Mouse (Mus musculus): ENCODE data around the gene Ift22. TPM values are rescaled to one million over a fixed set of nuclear protein-coding genes. Genes with fewer than 3 reads are reported as not detected.
"Not testable (repeated sequence)": the region's sequence is repeated elsewhere in the genome, so short reads cannot be mapped to it uniquely, and the experiment has no call there.

Gene Ift22
- total RNA-seq, 2 experiments from 2014 or later: 1.5 to 12.1 TPM

GRCm38 (mm10) chr5:136904621-136905020, 3.3 kb upstream of the Ift22 start:
- ATAC-seq (replicated peaks; ENCODE audit: low FRiP score, low TSS enrichment, poor library complexity, severe bottlenecking): no peak

DNA sequence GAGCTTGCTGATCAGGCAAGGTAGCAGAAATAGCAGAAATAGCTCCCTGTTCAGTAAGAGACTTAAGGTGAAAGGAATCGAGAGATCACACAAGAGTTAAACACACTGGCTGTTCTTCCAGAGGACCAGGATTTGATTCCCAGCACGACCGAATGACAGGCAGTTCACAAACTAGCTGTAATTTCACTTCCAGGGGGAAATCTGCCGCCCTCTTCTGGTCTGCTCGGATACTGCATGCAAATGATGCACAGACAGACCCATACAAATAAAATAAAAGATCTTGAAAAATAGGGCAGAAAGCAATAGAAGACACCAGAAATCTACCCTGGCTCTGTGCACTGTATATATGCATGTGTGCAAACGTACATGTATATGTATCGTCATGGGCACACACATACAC, 2.3 kb upstream of the Ift22 start:
- ATAC-seq (replicated peaks; ENCODE audit: low FRiP score, low TSS enrichment, poor library complexity, severe bottlenecking): no peak

DNA sequence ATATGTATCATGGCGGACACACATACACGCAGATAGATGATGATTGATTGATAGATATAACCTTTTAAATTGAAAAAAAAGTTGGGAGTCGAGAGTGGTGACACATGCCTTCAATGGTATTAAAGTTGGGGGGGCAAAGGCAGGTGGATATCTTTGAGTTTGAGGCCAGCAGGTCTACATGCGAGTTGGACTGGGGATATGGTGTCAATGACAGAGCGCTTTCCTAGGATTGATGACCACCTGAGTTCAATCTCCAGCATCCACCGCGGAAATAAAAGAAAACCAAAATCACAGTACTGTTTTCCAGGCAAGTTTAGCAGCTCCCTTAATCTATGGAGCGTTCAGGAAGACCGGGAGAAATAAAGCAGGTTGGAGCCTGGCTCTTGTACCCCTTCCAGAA, 363 bp upstream of the Ift22 start:
- ATAC-seq (replicated peaks; ENCODE audit: low FRiP score, low TSS enrichment, poor library complexity, severe bottlenecking): no peak

DNA sequence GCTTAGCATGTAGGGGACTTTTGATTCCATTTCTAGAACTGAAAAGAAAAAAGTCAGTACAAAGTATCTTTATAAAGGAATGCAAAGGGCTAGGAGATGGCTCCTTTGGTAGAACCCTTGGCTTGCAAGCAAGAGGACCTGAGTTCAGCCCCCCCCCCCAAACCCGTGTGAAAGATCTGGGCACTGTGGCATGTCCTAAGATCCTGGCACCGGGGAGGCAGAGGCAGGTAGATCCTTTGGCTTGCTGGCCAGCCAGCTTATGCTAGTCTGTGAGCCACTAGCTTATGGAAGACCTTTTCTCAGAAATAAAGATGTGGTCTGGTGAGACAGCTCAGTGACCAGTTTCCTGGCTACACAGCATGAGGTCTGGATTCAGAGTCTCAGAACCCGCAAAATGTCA, 6.2 kb downstream of the Ift22 start:
- ATAC-seq (replicated peaks; ENCODE audit: low FRiP score, low TSS enrichment, poor library complexity, severe bottlenecking): no peak

DNA sequence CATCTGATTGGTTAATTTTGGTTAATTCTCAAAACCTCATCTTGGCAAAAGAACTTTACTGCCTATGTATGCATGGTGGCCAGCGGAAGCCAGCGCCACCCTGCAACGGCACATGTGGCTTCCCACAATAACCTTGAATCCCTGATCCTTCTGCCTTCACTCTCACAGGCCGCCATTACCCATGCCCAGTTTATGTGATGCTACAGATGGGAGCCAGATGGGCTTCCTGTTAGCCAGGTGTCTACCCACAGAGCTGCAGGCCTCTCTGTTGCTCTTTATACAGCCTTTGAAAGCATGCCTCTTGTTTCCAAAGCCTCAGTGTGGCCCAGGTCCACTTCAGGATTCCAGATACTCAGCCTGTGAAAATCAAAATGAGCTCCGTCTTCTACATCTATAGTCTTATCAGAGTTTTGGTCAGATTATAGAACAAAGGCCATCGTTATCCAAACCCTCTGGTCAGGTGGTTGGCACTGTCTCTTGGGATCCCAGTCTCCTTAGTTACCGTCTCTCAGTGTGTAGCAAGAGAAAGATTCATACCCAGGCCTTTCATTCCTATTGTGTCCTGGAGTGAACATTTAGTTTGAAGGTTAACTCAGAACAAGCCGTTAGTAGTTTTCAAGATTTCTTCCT, 9.8 kb downstream of the Ift22 start:
- ATAC-seq (replicated peaks; ENCODE audit: low FRiP score, low TSS enrichment, poor library complexity, severe bottlenecking): no peak

GRCm38 (mm10) chr5:136918655-136919472, 10.9 kb downstream of the Ift22 start:
- ATAC-seq (replicated peaks; ENCODE audit: low FRiP score, low TSS enrichment, poor library complexity, severe bottlenecking): peak; percentile 96

DNA sequence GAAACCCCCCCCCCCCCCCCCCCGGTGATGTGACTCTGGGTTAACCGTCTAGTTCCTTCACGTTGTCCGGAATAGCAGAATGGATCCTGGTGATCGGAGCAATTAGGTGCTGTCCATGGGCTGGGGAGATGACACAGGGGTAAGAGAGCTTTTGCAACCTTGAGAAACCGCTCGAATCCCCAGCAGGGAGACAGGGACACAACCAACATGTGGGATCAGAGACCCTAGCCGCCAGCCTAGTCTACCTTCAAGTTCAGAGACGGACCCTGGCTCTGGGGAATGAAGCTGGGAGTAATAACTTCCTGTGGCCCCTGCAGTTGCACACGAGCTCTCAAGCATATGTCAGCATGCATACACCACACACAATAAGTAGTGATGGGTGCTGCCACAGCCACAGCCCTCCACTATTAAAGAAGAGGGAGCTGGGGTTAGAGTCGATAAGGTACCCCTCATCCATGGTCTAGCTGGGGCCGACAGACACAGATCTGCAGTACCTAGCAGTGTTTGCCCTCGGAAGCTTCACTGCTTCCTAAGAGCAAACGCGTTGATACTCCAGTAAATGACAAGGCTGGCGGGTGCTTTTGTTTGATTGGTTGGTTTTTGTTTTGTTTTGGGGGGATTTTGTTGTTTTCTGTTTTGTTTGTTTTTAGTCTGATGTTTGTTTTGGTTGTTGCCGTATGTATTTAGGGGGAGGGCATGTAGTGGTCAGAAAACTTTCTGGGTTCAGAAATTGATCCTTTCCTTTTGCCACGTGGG, 11.8 kb downstream of the Ift22 start:
- ATAC-seq (replicated peaks; ENCODE audit: low FRiP score, low TSS enrichment, poor library complexity, severe bottlenecking): 0 out of 2 replicates have a peak, but pooled peaks have one; percentile 41

DNA sequence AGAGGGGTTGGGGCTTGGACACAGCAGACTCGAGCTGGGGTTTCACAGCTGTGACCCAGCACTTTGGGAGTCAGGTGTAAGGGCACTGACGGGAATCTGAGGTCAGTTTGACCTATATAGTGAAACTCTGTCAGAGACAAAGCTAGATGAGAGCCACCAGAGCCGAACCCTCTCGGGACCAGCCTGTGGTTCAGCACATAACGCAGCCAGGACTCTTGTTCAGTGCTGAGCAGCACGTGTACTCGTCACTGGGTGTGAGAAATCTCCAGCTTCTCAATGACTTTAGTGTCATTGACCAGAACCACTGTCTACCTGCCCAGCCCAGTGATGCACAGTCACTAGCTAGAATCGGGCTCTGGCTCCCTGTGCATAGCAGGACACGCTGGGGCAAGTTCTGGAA, 14.9 kb downstream of the Ift22 start:
- no peak for ATAC-seq (replicated peaks; ENCODE audit: low FRiP score, low TSS enrichment, poor library complexity, severe bottlenecking)

DNA sequence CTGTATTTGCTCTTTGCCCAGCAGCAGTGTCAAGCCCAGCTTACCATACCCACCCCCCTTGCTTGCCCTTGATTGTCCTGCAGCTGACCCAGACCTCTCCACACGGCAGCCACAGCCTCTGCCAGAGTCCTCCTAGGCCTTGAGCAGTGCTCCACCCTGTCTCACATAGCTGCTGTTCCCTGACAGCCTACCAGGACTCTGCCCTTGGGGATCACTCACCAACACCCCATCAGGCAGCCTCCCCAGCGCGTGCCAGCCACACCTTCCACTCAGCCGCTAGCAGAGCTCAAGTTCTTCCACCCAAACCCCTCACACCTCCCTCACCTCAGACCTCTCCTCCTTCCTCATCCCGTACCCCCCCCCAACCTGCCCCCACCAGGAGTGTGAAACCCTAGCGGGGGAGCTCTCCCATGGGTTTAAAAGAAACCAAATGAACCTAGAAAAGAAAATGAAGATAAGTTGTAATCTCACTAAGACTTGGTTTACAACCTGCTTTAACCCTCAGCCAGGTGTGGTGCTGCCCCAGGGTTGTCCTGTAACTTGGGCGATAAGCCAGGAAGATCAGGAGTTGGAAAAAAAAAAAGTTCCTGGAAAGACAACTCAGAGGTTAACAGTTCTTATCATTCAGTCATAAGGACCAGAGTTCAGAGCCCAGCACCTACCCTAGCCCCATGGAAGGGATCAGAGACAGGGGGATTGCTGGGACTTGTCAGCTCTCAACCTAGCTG, 16.0 kb downstream of the Ift22 start:
- no peak for ATAC-seq (replicated peaks; ENCODE audit: low FRiP score, low TSS enrichment, poor library complexity, severe bottlenecking)

GRCm38 (mm10) chr5:136929073-136929472, 21.1 kb downstream of the Ift22 start:
- ATAC-seq (replicated peaks; ENCODE audit: low FRiP score, low TSS enrichment, poor library complexity, severe bottlenecking): peak; percentile 85

- ATAC-seq (replicated peaks; ENCODE audit: low FRiP score, low TSS enrichment, poor library complexity, severe bottlenecking): no peak
Observed at GRCm38 (mm10) chr5:136931896-136932295, 23.9 kb downstream of the Ift22 start.

DNA sequence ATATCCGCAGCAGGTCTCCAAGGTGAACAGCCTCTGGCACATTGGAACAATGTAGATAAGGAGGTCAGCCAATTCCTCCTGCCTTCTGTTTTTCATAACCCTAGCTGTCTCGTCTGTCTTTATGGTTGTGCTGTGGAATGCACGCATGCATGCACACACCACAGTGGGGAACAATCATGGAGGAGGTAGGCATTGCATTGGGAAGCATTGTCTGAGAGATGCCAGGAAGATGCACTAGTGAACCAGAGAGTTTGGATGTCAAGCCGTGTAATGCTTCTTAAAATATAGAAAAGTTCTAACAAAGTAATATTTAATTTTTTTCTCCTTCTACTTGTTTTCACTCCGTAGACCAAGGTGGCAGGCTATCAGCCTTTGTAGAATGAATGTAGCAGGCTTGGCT, 25.0 kb downstream of the Ift22 start:
- ATAC-seq (replicated peaks; ENCODE audit: low FRiP score, low TSS enrichment, poor library complexity, severe bottlenecking): no peak

- ATAC-seq (replicated peaks; ENCODE audit: low FRiP score, low TSS enrichment, poor library complexity, severe bottlenecking): no peak
Observed at GRCm38 (mm10) chr5:136933930-136934329, 26.0 kb downstream of the Ift22 start.

DNA sequence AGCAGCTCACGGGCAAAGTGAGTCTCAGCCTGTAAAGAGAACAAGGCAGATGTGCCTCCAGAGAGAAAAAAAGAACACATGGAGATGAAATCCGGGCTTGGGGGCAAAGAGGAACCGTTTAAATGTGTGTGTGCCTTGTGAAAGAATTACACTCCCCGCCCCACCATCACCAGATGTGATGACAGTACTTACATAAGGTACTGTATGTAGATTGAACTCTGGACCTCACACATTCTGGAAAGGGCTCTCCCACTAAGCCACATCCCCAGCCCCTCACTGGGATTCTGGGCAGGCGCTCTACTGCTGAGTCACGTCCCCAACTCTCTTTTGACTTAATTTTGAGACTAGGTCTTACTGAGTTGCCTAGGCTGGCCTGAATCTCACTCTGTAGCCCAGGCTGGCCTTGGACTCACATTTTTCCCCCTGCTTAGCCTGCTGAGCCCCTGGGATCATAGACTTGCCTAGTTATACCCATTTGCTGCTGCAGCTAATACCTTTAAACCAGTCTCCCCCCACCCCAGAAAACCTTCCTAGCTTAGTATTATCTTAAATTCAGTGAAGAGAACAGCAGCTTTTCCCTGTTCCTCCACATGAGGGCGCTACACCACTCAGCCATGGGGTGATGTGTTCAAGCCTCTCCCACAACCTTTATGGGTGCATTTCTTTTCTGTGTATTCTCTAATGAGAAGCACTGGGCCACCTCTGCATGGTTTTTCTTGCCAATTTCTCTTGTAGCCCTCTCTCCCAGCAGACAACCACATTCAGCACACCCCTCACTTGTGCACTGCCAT, 28.1 kb downstream of the Ift22 start:
- ATAC-seq (replicated peaks; ENCODE audit: low FRiP score, low TSS enrichment, poor library complexity, severe bottlenecking): no peak

DNA sequence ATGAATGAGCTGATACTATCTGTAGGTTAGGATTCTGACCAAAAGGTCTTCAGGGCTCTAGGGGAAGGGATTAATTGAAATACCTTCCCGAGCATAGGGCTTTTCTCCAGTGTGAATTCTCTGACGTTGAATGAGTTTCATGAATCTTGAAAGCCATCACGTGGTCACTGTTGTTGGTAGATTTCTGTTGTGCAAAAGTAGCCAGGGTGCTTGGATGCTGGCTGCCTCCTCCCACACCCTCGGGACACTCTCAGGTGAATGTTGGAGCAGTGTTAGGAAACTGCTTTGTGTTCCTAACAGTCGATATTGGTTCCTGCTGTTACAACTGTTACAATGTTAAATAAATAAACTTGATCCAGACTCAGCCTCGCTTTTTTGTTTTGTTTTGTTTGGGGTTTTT, 28.8 kb downstream of the Ift22 start:
- no peak for ATAC-seq (replicated peaks; ENCODE audit: low FRiP score, low TSS enrichment, poor library complexity, severe bottlenecking)

DNA sequence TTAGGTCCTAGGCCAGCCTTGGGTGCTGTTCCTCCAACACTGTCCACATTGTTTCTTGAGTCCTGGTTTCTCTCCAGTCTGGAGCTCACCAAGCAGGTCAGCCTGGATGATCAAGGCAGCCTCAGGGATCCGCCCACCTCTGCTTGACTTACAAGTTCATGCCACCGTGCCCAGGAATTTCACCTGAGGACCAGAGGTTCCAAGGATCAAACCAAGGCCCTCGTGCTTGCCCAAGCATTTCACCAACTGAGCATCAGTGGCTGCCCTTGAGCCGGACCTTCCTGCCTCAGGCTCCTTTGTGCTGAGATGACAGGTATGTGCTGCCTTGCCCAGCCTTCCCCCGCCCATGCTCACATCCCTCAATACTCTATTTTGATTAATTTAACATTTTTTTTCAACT, 29.7 kb downstream of the Ift22 start:
- ATAC-seq (replicated peaks; ENCODE audit: low FRiP score, low TSS enrichment, poor library complexity, severe bottlenecking): no peak

- ATAC-seq (replicated peaks; ENCODE audit: low FRiP score, low TSS enrichment, poor library complexity, severe bottlenecking): no peak
Observed at GRCm38 (mm10) chr5:136939284-136939683, 31.3 kb downstream of the Ift22 start.

DNA sequence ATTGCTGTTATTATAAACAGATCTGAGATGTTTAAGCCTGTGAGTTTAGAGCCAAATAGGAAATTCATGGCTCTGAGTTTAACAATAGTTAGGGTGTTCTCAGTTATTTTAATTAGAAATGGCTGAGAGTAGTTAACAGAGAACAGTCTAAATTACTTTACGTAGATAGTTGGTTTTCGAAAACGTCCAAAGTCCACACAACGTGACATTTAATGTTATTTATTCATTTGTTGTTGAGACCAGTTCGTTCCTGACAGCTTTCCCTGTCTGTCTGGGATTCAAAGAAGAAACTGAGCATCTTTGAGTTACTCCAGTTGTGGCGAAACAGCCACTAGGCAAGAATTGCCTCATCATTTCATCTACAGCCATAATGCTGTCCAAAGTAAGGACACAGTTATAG, 32.1 kb downstream of the Ift22 start:
- ATAC-seq (replicated peaks; ENCODE audit: low FRiP score, low TSS enrichment, poor library complexity, severe bottlenecking): not testable (repeated sequence)
